9 mouse cellular contexts compared by ENCODE assay signal in the genomic region with DNA sequence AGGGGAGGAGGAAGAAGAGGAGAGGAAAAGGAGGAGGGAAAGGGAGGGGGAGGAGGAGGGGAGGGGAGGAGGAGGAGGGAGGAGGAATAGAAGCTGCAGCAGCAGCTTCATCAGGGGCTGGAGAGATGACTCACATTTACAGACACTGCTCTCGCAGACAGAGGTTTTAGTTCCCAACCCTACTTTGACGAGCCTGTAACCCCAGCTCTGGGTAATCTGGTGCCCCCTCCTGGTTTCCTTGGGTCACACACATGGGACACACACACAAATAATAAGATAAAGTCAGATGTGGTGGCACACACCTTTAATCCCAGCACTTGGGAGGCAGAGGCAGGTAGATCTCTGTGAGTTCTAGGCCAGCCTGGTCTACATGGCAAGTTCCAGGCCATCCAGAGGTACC. TPM values are rescaled to one million over a fixed set of nuclear protein-coding genes. Genes with fewer than 3 reads are reported as not detected.
DNase-seq lines count a peak whose midpoint lies in the region; ATAC-seq and TF ChIP-seq lines count a peak whose summit lies in the region.
"Had no signal": no experiment of that assay in that cellular context is flagged by ENCODE, and none has a peak within 500 bp of the region (broad histone marks: within the 10 kb centered on the region; RNA-seq: fewer than 3 reads in every experiment).

No protein-coding gene starts in this region.

- WGBS in hindbrain, embryonic 11.5 days, result 44% methylated on average over 2 of the region's 2 CpGs
- WGBS in hindbrain, embryonic 16.5 days, result 63% methylated on average over 2 of the region's 2 CpGs

- no peak for ATAC-seq in hindbrain, embryonic 11.5 days (ENCODE audit: low FRiP score)
- no peak for ATAC-seq in hindbrain, embryonic 16.5 days
- ATAC-seq in monocyte, adult 5-6 weeks (replicated peaks; ENCODE audit: insufficient number of reproducible peaks, low FRiP score, low TSS enrichment, poor library complexity, severe bottlenecking), result peak; percentile 56; the same call in 1 of the 2 replicates

- peak; percentile 45 for TF ChIP-seq CTCF in ES-Bruce4 (IDR thresholded peaks at IDR 0.05; ENCODE audit: low read depth, low read length)

- no peaks in the 10 kb centered on the region for H3K9me3 ChIP-seq in hindbrain, embryonic 11.5 days (ENCODE audit: control insufficient read depth, low read length)
- no peaks in the 10 kb centered on the region for H3K9me3 ChIP-seq in hindbrain, embryonic 16.5 days (ENCODE audit: control insufficient read depth, low read length)
- no peaks in the 10 kb centered on the region for H3K9me3 ChIP-seq in ES-Bruce4 (replicated peaks; ENCODE audit: control insufficient read depth, insufficient read depth, low read length, poor library complexity, severe bottlenecking)
- H3K9me3 ChIP-seq: embryonic facial prominence, embryonic 12.5 days had no signal

- peaks cover 4% of the 10 kb centered on the region; the same call in 1 of the 2 replicates for H3K36me3 ChIP-seq in hindbrain, embryonic 11.5 days (ENCODE audit: control insufficient read depth, insufficient read depth, low read length)
- peaks cover 19% of the 10 kb centered on the region for H3K36me3 ChIP-seq in hindbrain, embryonic 16.5 days (ENCODE audit: control insufficient read depth, insufficient read depth, low read length)
- H3K36me3 ChIP-seq in ES-Bruce4 (ENCODE audit: control insufficient read depth, insufficient read depth, low read length, poor library complexity, severe bottlenecking), result no peaks in the 10 kb centered on the region

- no peak overlapping the region for H3K4me3 ChIP-seq in hindbrain, embryonic 11.5 days (ENCODE audit: low read depth, low read length)
- no peak overlapping the region for H3K4me3 ChIP-seq in hindbrain, embryonic 16.5 days (ENCODE audit: low read length)
- no peak overlapping the region for H3K4me3 ChIP-seq in ES-Bruce4 (ENCODE audit: low read depth, low read length)
- H3K4me3 ChIP-seq: embryonic facial prominence, embryonic 12.5 days had no signal

- no peak for TF ChIP-seq POLR2A in ES-Bruce4 (IDR thresholded peaks at IDR 0.05; ENCODE audit: insufficient read depth, low read length)

- no peaks in the 10 kb centered on the region for H3K4me1 ChIP-seq in hindbrain, embryonic 11.5 days (replicated peaks; ENCODE audit: control insufficient read depth, insufficient read depth, low read length)
- no peaks in the 10 kb centered on the region for H3K4me1 ChIP-seq in hindbrain, embryonic 16.5 days (ENCODE audit: control insufficient read depth, insufficient read depth, low read depth, low read length)
- H3K4me1 ChIP-seq in ES-Bruce4 (ENCODE audit: control insufficient read depth, insufficient read depth, low read length), result no peaks in the 10 kb centered on the region
- H3K4me1 ChIP-seq: embryonic facial prominence, embryonic 12.5 days had no signal

- TF ChIP-seq EP300 in ES-Bruce4 (IDR thresholded peaks at IDR 0.05; ENCODE audit: insufficient read depth, low read depth, low read length), result no peak

- peak; percentile 30 for DNase-seq in hindbrain, embryonic 11.5 days (ENCODE audit: low spot score)
- DNase-seq in c-Kit-positive CD71-positive TER-119-positive erythroid progenitor cells, embryonic 14.5 days (ENCODE audit: low spot score), result peak; percentile 56
- DNase-seq in left cerebral cortex, adult 8-10 months (ENCODE audit: low spot score in 2 of 2), result no peak
- no peak for DNase-seq in testis, postnatal 14 days (ENCODE audit: low spot score)
- no peak for DNase-seq in layer of hippocampus, adult 9-11 months

- H3K27ac ChIP-seq in hindbrain, embryonic 11.5 days (ENCODE audit: low read depth, low read length), result no peak overlapping the region
- no peak overlapping the region for H3K27ac ChIP-seq in hindbrain, embryonic 16.5 days (ENCODE audit: low read depth, low read length)
- no peak overlapping the region for H3K27ac ChIP-seq in ES-Bruce4 (ENCODE audit: insufficient read depth, low read length)
- H3K27ac ChIP-seq: embryonic facial prominence, embryonic 12.5 days had no signal

- H3K4me2 ChIP-seq in hindbrain, embryonic 11.5 days (replicated peaks; ENCODE audit: low read depth, low read length), result no peak overlapping the region
- H3K4me2 ChIP-seq in hindbrain, embryonic 16.5 days (ENCODE audit: low read length), result no peak overlapping the region
- H3K4me2 ChIP-seq: embryonic facial prominence, embryonic 12.5 days had no signal

- H3K9ac ChIP-seq in hindbrain, embryonic 11.5 days (ENCODE audit: low read depth, low read length), result no peak overlapping the region
- no peak overlapping the region for H3K9ac ChIP-seq in hindbrain, embryonic 16.5 days (ENCODE audit: low read depth, low read length)
- H3K9ac ChIP-seq in ES-Bruce4 (ENCODE audit: low read depth, poor library complexity, severe bottlenecking), result no peak overlapping the region
- H3K9ac ChIP-seq: embryonic facial prominence, embryonic 12.5 days had no signal

- H3K27me3 ChIP-seq in hindbrain, embryonic 11.5 days (ENCODE audit: control insufficient read depth, insufficient read depth, low read length), result no peaks in the 10 kb centered on the region
- H3K27me3 ChIP-seq in hindbrain, embryonic 16.5 days (replicated peaks; ENCODE audit: control insufficient read depth, insufficient read depth, low read length), result no peaks in the 10 kb centered on the region
- no peaks in the 10 kb centered on the region for H3K27me3 ChIP-seq in ES-Bruce4 (ENCODE audit: control insufficient read depth, insufficient read depth, low read length, poor library complexity, severe bottlenecking)
- H3K27me3 ChIP-seq: embryonic facial prominence, embryonic 12.5 days had no signal

RNA-seq across cellular contexts. Expression of a gene that starts 19.1 kb away (rescaled TPM):
- 40.9 and 43.2 TPM in 2 replicates for polyA plus RNA-seq in hindbrain, embryonic 11.5 days (2014; fragmentation: Nextera tagmentation; extraction: Ambion mirVana)
- 26.9 and 32.1 TPM in 2 replicates for polyA plus RNA-seq in hindbrain, embryonic 16.5 days (2015; fragmentation: Nextera tagmentation; extraction: Ambion mirVana)
- polyA plus RNA-seq in ES-Bruce4 (2011; ENCODE audit: insufficient read depth, insufficient read length, low read depth, missing spikeins), result 78.3 and 82.8 TPM in 2 replicates
- 92.8 to 153 TPM (median 103 TPM) in 3 replicates for total RNA-seq in monocyte, adult 5-6 weeks (2017)
- 100 to 1,000 TPM in 2 of 4 experiments, 10 to 100 TPM in 2; 86.2 to 103 (median 98.5) TPM for total RNA-seq in left cerebral cortex, adult 8-10 months (2022)

RNA-seq across cellular contexts. Expression of a gene that starts 27.2 kb away (rescaled TPM):
- polyA plus RNA-seq in hindbrain, embryonic 11.5 days (2014; fragmentation: Nextera tagmentation; extraction: Ambion mirVana), result 37.0 and 38.9 TPM in 2 replicates
- 119 and 127 TPM in 2 replicates for polyA plus RNA-seq in hindbrain, embryonic 16.5 days (2015; fragmentation: Nextera tagmentation; extraction: Ambion mirVana)
- polyA plus RNA-seq in ES-Bruce4 (2011; ENCODE audit: insufficient read depth, insufficient read length, low read depth, missing spikeins), result 13.6 and 19.1 TPM in 2 replicates
- 5.0 to 6.9 TPM (median 5.2 TPM) in 3 replicates for total RNA-seq in monocyte, adult 5-6 weeks (2017)
- 10 to 100 TPM; 48.1 to 53.0 (median 49.1) TPM for total RNA-seq in left cerebral cortex, adult 8-10 months (2022)

RNA-seq across cellular contexts. Expression of a gene that starts 43.2 kb away (rescaled TPM):
- 2.1 and 3.3 TPM in 2 replicates for polyA plus RNA-seq in hindbrain, embryonic 11.5 days (2014; fragmentation: Nextera tagmentation; extraction: Ambion mirVana)
- polyA plus RNA-seq in hindbrain, embryonic 16.5 days (2015; fragmentation: Nextera tagmentation; extraction: Ambion mirVana), result 0.29 and 0.65 TPM in 2 replicates
- 3.7 and 6.5 TPM in 2 replicates for polyA plus RNA-seq in ES-Bruce4 (2011; ENCODE audit: insufficient read depth, insufficient read length, low read depth, missing spikeins)
- total RNA-seq in monocyte, adult 5-6 weeks (2017), result not detected in 3 replicates
- under 1 TPM in 3 of 4 experiments, not detected in 1; 0.40 to 0.70 (median 0.54) TPM for total RNA-seq in left cerebral cortex, adult 8-10 months (2022)

Comparison
In these comparisons a context has a peak if more than half of its experiments do, and no peak if none do; other contexts are left out.
1. DNase-seq: peak in hindbrain, embryonic 11.5 days (single experiment) and c-Kit-positive CD71-positive TER-119-positive erythroid progenitor cells, embryonic 14.5 days (single experiment); none in left cerebral cortex, adult 8-10 months (0 of 2), testis, postnatal 14 days (single experiment) and layer of hippocampus, adult 9-11 months (single experiment).